Mouse (Mus musculus) bone marrow macrophage, adult 2 months (primary cell): ENCODE measurements around the gene Slc2a5. TPM values are rescaled to one million over a fixed set of nuclear protein-coding genes. Genes with fewer than 3 reads are reported as not detected.

Source experiments
- H3K27ac ChIP-seq: 2 replicates; pipeline ENCODE4 v1.5.1; 2012; ENCODE audit warnings: low read depth, low read length; ENCODE audit not compliant: insufficient read depth
- H3K4me1 ChIP-seq: 2 replicates; pipeline ENCODE4 v1.6.1; 2012; ENCODE audit warnings: low read length; ENCODE audit not compliant: control insufficient read depth, insufficient read depth
- H3K4me3 ChIP-seq: 2 replicates; pipeline ENCODE4 v1.5.1; 2012; ENCODE audit warnings: mild to moderate bottlenecking, low read length, moderate library complexity; ENCODE audit not compliant: insufficient read depth
- CTCF ChIP-seq: IDR thresholded peaks from 2 replicates; pipeline ENCODE4 v1.5.1; 2012; ENCODE audit warnings: low read depth, mild to moderate bottlenecking, low read length, moderate library complexity
- POLR2A ChIP-seq: IDR thresholded peaks from 2 replicates; pipeline ENCODE4 v1.6.1; 2012; ENCODE audit warnings: mild to moderate bottlenecking, low read depth, low read length, borderline replicate concordance
- polyA plus RNA-seq: library from polyadenylated mRNA; stranded (reverse); fragments of >200 nt; gene quantifications from 2 replicates; pipeline ENCODE4 v1.2.4, GENCODE M21; 2012; ENCODE audit not compliant: missing spikeins, insufficient read depth, insufficient read length

Slc2a5 gene
- polyA plus RNA-seq, 1 experiment = 0.43 TPM

- TF ChIP-seq POLR2A (no peak), CTCF (no peak)
- Histone ChIP-seq H3K27ac (no peak overlapping the region), H3K4me1 (peaks cover 15% of the 10 kb centered on the region), H3K4me3 (no peak overlapping the region)
Measured at GRCm38 (mm10) chr4:150120173-150120833, 1.2 kb downstream of the Slc2a5 start.

- Histone ChIP-seq H3K27ac (no peak overlapping the region), H3K4me3 (no peak overlapping the region), H3K4me1 (peaks cover 15% of the 10 kb centered on the region)
- TF ChIP-seq CTCF (no peak), POLR2A (no peak)
Measured at GRCm38 (mm10) chr4:150121430-150121829, 2.3 kb downstream of the Slc2a5 start.

GRCm38 (mm10) chr4:150122476-150122875 is 3.4 kb downstream of the Slc2a5 start:
- TF ChIP-seq CTCF (no peak), POLR2A (no peak)
- Histone ChIP-seq H3K27ac (no peak overlapping the region), H3K4me1 (peaks cover 12% of the 10 kb centered on the region), H3K4me3 (no peak overlapping the region)

DNA sequence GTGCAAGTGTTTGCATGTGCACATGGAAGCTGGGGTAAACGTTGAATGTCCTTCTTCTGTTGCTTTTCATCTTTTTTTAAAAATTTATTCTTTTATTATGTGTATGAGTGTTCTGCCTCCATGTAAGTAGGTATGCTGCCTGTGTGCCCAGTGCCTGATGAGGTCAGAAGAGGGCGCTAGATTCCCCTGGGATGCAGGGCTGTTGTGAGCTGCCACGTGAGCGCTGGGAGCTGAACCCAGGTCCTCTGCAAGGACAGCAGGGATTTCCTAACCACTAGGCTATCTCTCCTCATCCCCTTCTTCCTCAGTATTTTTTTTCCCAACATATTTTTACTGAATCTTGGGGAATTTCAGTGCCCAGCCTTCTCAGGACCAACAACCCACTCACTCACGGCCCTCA is 7.3 kb downstream of the Slc2a5 start:
- no peak overlapping the region for H3K27ac ChIP-seq
- TF ChIP-seq CTCF (no peak), POLR2A (no peak)
- H3K4me3 ChIP-seq = no peak overlapping the region
- H3K4me1 ChIP-seq = no peaks in the 10 kb centered on the region

GRCm38 (mm10) chr4:150127894-150128293 is 8.8 kb downstream of the Slc2a5 start:
- no peaks in the 10 kb centered on the region; the same call in 1 of the 2 replicates for H3K4me1 ChIP-seq
- no peak overlapping the region for H3K27ac ChIP-seq
- TF ChIP-seq CTCF (no peak), POLR2A (no peak)
- H3K4me3 ChIP-seq = no peak overlapping the region

DNA sequence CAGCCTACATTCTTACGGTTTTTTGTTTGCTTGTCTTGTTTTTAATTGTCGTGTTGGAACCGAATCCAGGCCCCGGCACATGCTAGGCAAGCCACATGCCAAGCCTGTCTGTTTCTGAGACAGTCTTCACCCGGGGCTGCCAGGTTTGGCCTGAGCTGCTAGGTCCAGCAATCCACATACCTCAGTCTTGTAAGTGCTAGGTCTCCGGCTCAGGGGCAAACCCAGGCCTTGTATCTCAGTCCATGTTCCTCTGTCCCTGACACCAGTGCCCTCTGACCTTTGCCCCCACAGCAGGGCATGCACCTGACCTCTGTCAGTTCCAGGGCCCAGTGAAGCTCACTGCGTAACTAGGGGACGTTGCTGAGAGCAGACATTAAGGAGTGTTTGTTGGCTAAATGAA is 9.5 kb downstream of the Slc2a5 start:
- TF ChIP-seq POLR2A (no peak), CTCF (no peak)
- Histone ChIP-seq H3K27ac (no peak overlapping the region), H3K4me3 (no peak overlapping the region), H3K4me1 (no peaks in the 10 kb centered on the region; the same call in 1 of the 2 replicates)

GRCm38 (mm10) chr4:150130661-150131060 is 11.6 kb downstream of the Slc2a5 start:
- Histone ChIP-seq H3K4me3 (no peak overlapping the region), H3K27ac (no peak overlapping the region), H3K4me1 (no peaks in the 10 kb centered on the region; the same call in 1 of the 2 replicates)
- TF ChIP-seq CTCF (no peak), POLR2A (no peak)

DNA sequence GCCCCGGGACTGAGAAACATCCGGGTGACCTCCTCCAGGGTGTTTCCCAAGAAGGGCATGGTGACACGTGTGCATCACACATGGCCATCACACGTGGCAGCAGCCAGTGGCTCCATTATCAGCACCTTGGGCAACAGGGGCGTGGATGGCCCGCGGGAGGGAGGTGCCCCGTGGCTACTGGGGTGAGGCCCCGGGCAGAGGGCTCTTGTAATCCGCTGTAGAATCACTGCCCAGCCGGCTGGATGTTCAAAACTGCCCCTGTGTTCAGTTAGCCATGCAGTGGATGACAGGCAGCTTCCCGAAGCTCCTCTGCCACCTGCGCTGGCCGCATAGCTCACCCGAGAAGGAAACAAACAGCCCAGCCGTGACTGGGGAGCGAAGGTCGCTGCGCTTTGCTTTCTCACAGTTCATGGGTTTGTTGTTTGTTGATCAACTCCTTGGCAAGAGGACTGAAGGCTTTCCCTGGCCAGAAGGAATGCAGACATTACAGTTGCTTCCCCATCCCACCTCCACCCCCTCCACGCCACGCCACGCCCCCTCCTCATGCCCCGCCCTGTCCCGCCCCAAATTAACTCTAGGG is 13.7 kb downstream of the Slc2a5 start:
- Histone ChIP-seq H3K4me1 (peaks cover 4% of the 10 kb centered on the region), H3K27ac (no peak overlapping the region), H3K4me3 (peak overlapping the region; percentile 19; the same call in 1 of the 2 replicates)
- no peak for TF ChIP-seq CTCF
- no peak for TF ChIP-seq POLR2A

- Histone ChIP-seq H3K4me3 (no peak overlapping the region), H3K27ac (no peak overlapping the region), H3K4me1 (peaks cover 10% of the 10 kb centered on the region)
- no peak for TF ChIP-seq CTCF
- TF ChIP-seq POLR2A = no peak
Measured at GRCm38 (mm10) chr4:150135254-150135653, 16.2 kb downstream of the Slc2a5 start.

- no peak overlapping the region for H3K4me3 ChIP-seq
- H3K4me1 ChIP-seq = peaks cover 10% of the 10 kb centered on the region
- H3K27ac ChIP-seq = no peak overlapping the region
- TF ChIP-seq CTCF (peak; percentile 91), POLR2A (no peak)
Measured at GRCm38 (mm10) chr4:150136693-150137092, 17.6 kb downstream of the Slc2a5 start.

- Histone ChIP-seq H3K4me1 (peaks cover 10% of the 10 kb centered on the region), H3K4me3 (no peak overlapping the region), H3K27ac (no peak overlapping the region)
- TF ChIP-seq POLR2A = no peak
- no peak for TF ChIP-seq CTCF
Measured at GRCm38 (mm10) chr4:150137368-150138083, 18.4 kb downstream of the Slc2a5 start.
